Mouse (Mus musculus): ENCODE data around the gene Ankrd11. TPM values are rescaled to one million over a fixed set of nuclear protein-coding genes. Genes with fewer than 3 reads are reported as not detected.

Gene Ankrd11
- polyA plus RNA-seq, 1 experiment from 2014 or later = 46.2 TPM

DNA sequence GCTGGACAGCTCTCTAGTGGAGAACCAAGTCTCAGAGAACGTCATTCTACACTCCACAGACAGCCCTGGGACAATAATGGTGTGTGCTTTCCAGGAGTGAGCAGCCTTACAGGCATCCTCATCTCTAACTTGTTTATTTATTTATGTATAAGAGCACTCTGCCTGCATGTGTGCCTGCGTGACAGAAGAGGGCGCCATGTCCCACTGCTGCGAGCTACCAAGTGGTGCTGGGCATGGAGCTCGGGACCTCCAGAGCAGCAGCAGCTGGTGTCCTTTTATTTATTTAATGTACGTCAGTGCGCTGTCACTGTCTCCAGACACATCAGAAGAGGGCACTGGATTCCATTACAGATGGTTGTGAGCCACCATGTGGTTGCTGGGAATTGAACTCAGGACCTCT, 115.3 kb downstream of the Ankrd11 start:
- WGBS = 82% methylated on average over 7 of the region's 7 CpGs
- H3K27ac ChIP-seq (replicated peaks; ENCODE audit: low read depth, low read length) = no peak overlapping the region
- H3K4me3 ChIP-seq (replicated peaks; ENCODE audit: low read depth, low read length) = no peak overlapping the region
- DNase-seq = no peak
- H3K4me2 ChIP-seq (ENCODE audit: low read length) = no peak overlapping the region
- ATAC-seq (ENCODE audit: low FRiP score, low TSS enrichment) = no peak
- no peaks in the 10 kb centered on the region for H3K36me3 ChIP-seq (ENCODE audit: control insufficient read depth, insufficient read depth, low read length)
- H3K9ac ChIP-seq (replicated peaks; ENCODE audit: low read length) = no peak overlapping the region
- no peaks in the 10 kb centered on the region for H3K9me3 ChIP-seq (ENCODE audit: control insufficient read depth, low read length)
- peaks cover 11% of the 10 kb centered on the region; the same call in 1 of the 2 replicates for H3K4me1 ChIP-seq (ENCODE audit: control insufficient read depth, insufficient read depth, low read length)
- H3K27me3 ChIP-seq (ENCODE audit: control insufficient read depth, insufficient read depth, low read length) = no peaks in the 10 kb centered on the region

DNA sequence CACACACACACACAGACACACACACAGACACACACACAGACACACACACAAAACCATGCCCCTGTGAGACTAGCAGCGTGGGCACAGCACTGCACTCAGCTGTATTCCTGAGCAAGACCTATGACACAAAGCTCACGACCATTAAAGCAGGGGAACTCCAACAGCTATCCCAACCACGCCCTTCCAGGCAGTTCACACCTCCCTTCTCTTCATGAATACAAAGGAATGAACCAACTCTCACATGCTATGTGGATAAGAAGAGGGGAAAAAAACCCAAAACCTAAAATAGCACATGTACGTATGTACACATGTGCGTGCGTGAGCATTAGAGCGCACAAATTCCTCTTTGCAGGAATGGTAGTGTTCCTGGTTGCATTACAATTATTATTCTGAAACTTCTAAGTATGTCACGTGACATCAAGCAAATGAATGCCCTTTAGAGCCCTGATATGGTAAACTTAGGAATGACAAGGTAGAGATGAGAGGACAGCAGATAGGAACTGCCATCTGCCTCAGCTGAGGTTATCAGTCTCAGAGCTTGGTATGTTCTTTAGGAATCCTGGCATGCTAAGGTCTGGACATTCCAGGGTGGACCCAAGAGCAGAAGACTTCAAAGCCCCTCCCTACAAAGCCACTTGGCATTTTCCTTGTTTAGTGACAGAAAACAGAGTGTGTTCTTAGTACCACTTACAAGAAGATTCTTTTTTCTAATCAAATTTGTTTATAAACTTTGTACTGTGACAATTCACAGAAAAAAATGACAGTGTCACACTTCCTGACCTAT, 115.9 kb downstream of the Ankrd11 start:
- Histone ChIP-seq H3K9me3 (ENCODE audit: control insufficient read depth, low read length) (no peaks in the 10 kb centered on the region), H3K36me3 (ENCODE audit: control insufficient read depth, insufficient read depth, low read length) (no peaks in the 10 kb centered on the region), H3K4me3 (replicated peaks; ENCODE audit: low read depth, low read length) (no peak overlapping the region), H3K4me2 (ENCODE audit: low read length) (no peak overlapping the region), H3K4me1 (ENCODE audit: control insufficient read depth, insufficient read depth, low read length) (peaks cover 17% of the 10 kb centered on the region), H3K27ac (replicated peaks; ENCODE audit: low read depth, low read length) (no peak overlapping the region), H3K9ac (replicated peaks; ENCODE audit: low read length) (no peak overlapping the region), H3K27me3 (ENCODE audit: control insufficient read depth, insufficient read depth, low read length) (no peaks in the 10 kb centered on the region)
- WGBS = 94% methylated on average over 8 of the region's 8 CpGs
- no peak for ATAC-seq (ENCODE audit: low FRiP score, low TSS enrichment)
- DNase-seq = no peak

DNA sequence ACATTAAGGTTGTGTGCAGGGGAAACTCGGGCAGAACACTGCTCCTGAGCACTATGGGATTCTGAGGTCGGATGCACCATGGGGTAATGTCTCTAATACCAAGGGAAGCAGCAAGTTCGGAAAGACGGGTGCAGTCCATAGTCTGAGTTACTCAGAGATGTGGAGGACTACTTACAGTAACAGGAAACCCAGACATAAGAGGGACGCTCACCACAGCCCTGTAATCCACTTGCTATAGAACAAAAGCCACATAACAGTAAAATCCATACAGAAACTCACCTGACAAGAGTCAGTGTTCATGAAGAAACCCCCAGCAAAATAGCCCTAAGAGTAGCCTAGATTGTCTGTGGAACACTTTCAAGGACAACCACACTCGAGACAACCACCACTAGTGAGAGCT, 118.0 kb downstream of the Ankrd11 start:
- no peak for ATAC-seq (ENCODE audit: low FRiP score, low TSS enrichment)
- H3K27me3 ChIP-seq (ENCODE audit: control insufficient read depth, insufficient read depth, low read length) = no peaks in the 10 kb centered on the region
- H3K4me3 ChIP-seq (replicated peaks; ENCODE audit: low read depth, low read length) = no peak overlapping the region
- 84% methylated on average over 6 of the region's 6 CpGs for WGBS
- H3K4me2 ChIP-seq (ENCODE audit: low read length) = no peak overlapping the region
- no peak overlapping the region for H3K27ac ChIP-seq (replicated peaks; ENCODE audit: low read depth, low read length)
- no peak for DNase-seq
- H3K36me3 ChIP-seq (ENCODE audit: control insufficient read depth, insufficient read depth, low read length) = no peaks in the 10 kb centered on the region
- H3K9ac ChIP-seq (replicated peaks; ENCODE audit: low read length) = no peak overlapping the region
- no peaks in the 10 kb centered on the region for H3K9me3 ChIP-seq (ENCODE audit: control insufficient read depth, low read length)
- peaks cover 21% of the 10 kb centered on the region for H3K4me1 ChIP-seq (ENCODE audit: control insufficient read depth, insufficient read depth, low read length)

DNA sequence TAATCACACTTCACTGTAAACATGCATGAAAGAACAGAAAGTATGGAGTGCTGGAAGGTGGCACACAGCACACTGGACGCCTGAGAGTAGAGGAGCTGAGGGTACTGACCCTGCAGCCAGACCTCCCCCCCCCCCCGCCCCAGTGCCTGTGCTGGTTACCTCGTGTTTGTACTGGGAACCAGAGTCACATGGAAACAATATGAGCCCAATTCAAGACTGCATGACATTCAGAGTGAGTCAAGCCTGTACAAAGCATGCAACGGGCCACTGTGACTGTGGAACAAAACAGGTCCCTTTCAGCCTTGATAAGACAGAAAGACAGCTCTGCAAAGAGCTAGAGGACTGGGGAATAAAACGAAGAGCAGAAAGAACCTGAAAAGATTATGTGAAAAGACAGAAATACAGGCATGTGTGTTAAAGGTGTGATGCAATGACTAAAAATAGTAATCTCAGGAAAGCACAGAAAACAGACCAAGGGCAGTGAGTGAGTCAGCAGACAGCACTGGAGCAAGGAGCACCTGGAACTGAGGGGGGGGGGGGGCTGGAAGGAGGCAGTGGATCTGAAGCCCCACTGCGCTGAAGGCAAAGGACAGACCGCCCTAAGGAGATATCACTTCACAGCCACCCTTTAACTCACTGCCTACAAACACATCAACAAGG, 118.5 kb downstream of the Ankrd11 start:
- 0 out of 2 replicates have a peak overlapping the region, but pooled peaks have one; percentile 26 for H3K27ac ChIP-seq (replicated peaks; ENCODE audit: low read depth, low read length)
- 63% methylated on average over 7 of the region's 7 CpGs for WGBS
- no peak overlapping the region for H3K9ac ChIP-seq (replicated peaks; ENCODE audit: low read length)
- H3K4me1 ChIP-seq (ENCODE audit: control insufficient read depth, insufficient read depth, low read length) = peaks cover 21% of the 10 kb centered on the region
- no peak overlapping the region for H3K4me2 ChIP-seq (ENCODE audit: low read length)
- no peaks in the 10 kb centered on the region for H3K27me3 ChIP-seq (ENCODE audit: control insufficient read depth, insufficient read depth, low read length)
- DNase-seq (no peak), ATAC-seq (ENCODE audit: low FRiP score, low TSS enrichment) (no peak)
- H3K36me3 ChIP-seq (ENCODE audit: control insufficient read depth, insufficient read depth, low read length) = no peaks in the 10 kb centered on the region
- no peaks in the 10 kb centered on the region for H3K9me3 ChIP-seq (ENCODE audit: control insufficient read depth, low read length)
- no peak overlapping the region for H3K4me3 ChIP-seq (replicated peaks; ENCODE audit: low read depth, low read length)

DNA sequence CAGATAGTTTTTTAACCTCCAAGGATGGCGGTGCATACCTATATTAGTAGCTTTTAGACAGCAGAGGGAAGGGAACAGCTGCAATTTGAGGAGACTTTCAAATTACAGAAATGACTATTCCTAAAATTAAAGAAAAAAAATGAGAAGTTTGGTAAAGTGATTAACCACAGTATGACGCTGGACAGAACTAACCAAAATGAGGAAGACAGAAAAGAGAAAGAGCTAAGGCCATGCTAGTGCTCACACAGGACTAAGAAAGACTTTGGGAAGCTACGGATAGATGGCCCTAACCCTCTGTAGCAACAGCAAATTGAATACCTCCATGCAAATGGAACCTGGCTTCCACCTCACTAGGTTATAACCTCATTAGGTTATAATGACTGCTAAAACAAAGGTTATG, 119.1 kb downstream of the Ankrd11 start:
- no peaks in the 10 kb centered on the region for H3K27me3 ChIP-seq (ENCODE audit: control insufficient read depth, insufficient read depth, low read length)
- no peaks in the 10 kb centered on the region for H3K9me3 ChIP-seq (ENCODE audit: control insufficient read depth, low read length)
- WGBS = 89% methylated on average over 3 of the region's 3 CpGs
- no peak overlapping the region for H3K4me2 ChIP-seq (ENCODE audit: low read length)
- DNase-seq (no peak), ATAC-seq (ENCODE audit: low FRiP score, low TSS enrichment) (no peak)
- H3K9ac ChIP-seq (replicated peaks; ENCODE audit: low read length) = no peak overlapping the region
- H3K4me3 ChIP-seq (replicated peaks; ENCODE audit: low read depth, low read length) = no peak overlapping the region
- H3K36me3 ChIP-seq (ENCODE audit: control insufficient read depth, insufficient read depth, low read length) = no peaks in the 10 kb centered on the region
- H3K27ac ChIP-seq (replicated peaks; ENCODE audit: low read depth, low read length) = no peak overlapping the region
- H3K4me1 ChIP-seq (ENCODE audit: control insufficient read depth, insufficient read depth, low read length) = peaks cover 21% of the 10 kb centered on the region

DNA sequence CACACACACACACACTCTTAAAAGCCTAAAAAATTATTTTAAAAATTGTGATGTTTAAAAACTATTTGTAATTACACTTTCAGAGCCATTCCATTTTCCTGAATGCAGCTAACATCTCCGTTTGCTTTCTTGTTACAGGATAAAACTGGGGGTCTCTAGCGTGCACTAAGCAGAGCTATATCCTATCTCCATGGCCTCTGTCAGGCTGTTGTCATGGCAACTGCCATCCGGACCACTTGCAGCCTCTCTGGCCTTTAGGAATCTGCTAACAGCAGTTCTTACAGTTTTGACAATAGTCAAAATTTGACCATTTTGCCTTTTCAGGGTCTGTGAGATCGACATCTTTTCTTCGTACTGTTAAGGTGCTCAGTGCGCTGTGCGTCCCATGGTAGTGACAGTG, 121.2 kb downstream of the Ankrd11 start:
- H3K4me1 ChIP-seq (ENCODE audit: control insufficient read depth, insufficient read depth, low read length) = peaks cover 25% of the 10 kb centered on the region
- no peaks in the 10 kb centered on the region for H3K9me3 ChIP-seq (ENCODE audit: control insufficient read depth, low read length)
- H3K36me3 ChIP-seq (ENCODE audit: control insufficient read depth, insufficient read depth, low read length) = 0 out of 2 replicates have a peak, but pooled peaks cover under 1% of the 10 kb centered on the region
- peak overlapping the region; percentile 52; the same call in 1 of the 2 replicates for H3K27ac ChIP-seq (replicated peaks; ENCODE audit: low read depth, low read length)
- DNase-seq (peak; percentile 74), ATAC-seq (ENCODE audit: low FRiP score, low TSS enrichment) (no peak)
- no peaks in the 10 kb centered on the region for H3K27me3 ChIP-seq (ENCODE audit: control insufficient read depth, insufficient read depth, low read length)
- no peak overlapping the region for H3K4me2 ChIP-seq (ENCODE audit: low read length)
- 0 out of 2 replicates have a peak overlapping the region, but pooled peaks have one; percentile 12 for H3K9ac ChIP-seq (replicated peaks; ENCODE audit: low read length)
- WGBS = 52% methylated on average over 7 of the region's 7 CpGs
- no peak overlapping the region for H3K4me3 ChIP-seq (replicated peaks; ENCODE audit: low read depth, low read length)

DNA sequence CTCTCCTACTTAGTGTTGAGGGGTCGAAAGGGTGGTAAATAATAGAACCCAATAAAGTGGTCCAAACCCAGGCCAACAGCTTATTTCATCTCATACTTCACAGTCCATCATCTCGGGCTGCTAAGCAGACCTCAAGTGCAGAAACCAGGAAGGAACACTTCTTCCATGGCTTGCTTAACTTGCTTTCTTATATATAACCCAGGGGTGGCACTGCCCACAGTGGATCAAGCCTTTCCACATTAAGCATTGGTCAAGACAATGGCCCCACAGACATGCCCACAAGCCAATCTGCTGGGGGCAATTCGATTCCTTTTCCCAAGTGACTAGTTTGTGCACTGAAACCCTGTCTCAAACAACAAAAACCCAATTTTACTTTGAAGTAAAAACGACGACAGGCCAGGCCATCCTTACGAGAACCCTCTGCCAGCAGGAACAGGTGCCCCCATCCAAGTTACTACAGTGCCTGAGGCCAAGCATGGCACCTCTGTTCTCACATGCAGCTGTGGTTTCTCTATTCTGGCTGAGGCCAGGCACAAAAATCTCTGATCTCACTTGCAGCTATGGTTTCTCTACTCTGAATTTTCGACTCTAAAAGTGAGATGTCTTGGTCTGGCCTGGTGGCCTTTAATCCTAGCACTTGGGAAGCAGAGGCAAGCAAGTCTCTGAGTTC, 123.5 kb downstream of the Ankrd11 start:
- Histone ChIP-seq H3K4me1 (ENCODE audit: control insufficient read depth, insufficient read depth, low read length) (peaks cover 21% of the 10 kb centered on the region), H3K27me3 (ENCODE audit: control insufficient read depth, insufficient read depth, low read length) (no peaks in the 10 kb centered on the region), H3K27ac (replicated peaks; ENCODE audit: low read depth, low read length) (no peak overlapping the region), H3K4me2 (ENCODE audit: low read length) (no peak overlapping the region), H3K36me3 (ENCODE audit: control insufficient read depth, insufficient read depth, low read length) (peaks cover 13% of the 10 kb centered on the region), H3K9me3 (ENCODE audit: control insufficient read depth, low read length) (no peaks in the 10 kb centered on the region), H3K9ac (replicated peaks; ENCODE audit: low read length) (no peak overlapping the region), H3K4me3 (replicated peaks; ENCODE audit: low read depth, low read length) (no peak overlapping the region)
- DNase-seq = no peak
- 74% methylated on average over 7 of the region's 7 CpGs for WGBS
- no peak for ATAC-seq (ENCODE audit: low FRiP score, low TSS enrichment)

DNA sequence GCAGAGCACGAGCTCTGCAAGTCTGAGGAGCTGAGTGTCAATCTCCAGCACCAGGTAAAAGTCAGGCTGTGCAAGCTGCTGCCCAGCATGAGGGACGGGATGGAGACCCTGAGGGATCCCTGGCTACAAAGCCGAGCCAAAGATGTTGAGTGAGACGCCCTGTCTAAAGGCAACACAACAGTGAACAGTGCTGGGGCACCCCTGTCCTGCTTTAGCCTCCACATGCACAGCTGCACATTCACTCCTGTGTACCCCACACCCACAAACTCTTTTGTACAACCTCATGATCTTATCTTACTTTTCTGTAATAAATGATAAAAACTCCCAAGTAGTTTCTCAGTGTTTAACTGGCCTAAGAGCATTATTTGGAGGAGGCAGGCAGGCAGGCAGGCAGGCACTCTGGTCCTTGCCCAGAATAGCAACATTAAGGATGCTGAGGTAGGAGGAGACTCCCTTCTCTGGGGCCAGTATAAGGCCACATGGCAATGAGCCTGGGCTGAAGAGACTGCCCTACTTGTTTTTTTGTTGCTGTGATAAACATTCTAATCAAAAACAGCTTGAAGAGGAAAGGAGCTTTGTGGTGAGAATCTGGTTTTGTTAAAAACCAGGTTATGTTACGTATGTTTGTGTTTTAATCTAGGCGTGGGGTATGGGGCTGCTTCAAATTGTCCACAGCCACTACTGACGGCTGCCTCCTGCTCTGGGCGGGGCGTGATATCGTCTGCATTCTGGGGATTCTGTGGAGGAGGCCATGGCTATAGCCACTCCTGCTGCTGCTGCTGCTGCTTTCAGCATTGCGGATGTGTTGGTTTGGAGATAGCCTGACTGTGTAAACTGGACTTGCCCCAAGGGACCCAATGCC, 124.3 kb downstream of the Ankrd11 start:
- 71% methylated on average over 11 of the region's 11 CpGs for WGBS
- Histone ChIP-seq H3K36me3 (ENCODE audit: control insufficient read depth, insufficient read depth, low read length) (peaks cover 13% of the 10 kb centered on the region), H3K27me3 (ENCODE audit: control insufficient read depth, insufficient read depth, low read length) (no peaks in the 10 kb centered on the region), H3K4me2 (ENCODE audit: low read length) (no peak overlapping the region), H3K9ac (replicated peaks; ENCODE audit: low read length) (no peak overlapping the region), H3K4me1 (ENCODE audit: control insufficient read depth, insufficient read depth, low read length) (peaks cover 21% of the 10 kb centered on the region), H3K27ac (replicated peaks; ENCODE audit: low read depth, low read length) (no peak overlapping the region), H3K4me3 (replicated peaks; ENCODE audit: low read depth, low read length) (no peak overlapping the region), H3K9me3 (ENCODE audit: control insufficient read depth, low read length) (no peaks in the 10 kb centered on the region)
- DNase-seq = no peak
- no peak for ATAC-seq (ENCODE audit: low FRiP score, low TSS enrichment)
